Mouse (Mus musculus) thymus, postnatal 10 days (tissue): Measurements from ENCODE around the gene Ncoa7.
"Not testable (repeated sequence)": the region's sequence is repeated elsewhere in the genome, so short reads cannot be mapped to it uniquely, and the experiment has no call there.

Experiments
- DNase-seq, 2 experiments: peaks; one replicate each; pipeline ENCODE4 v3.0.0; 2021; ENCODE audit warnings: low spot score in 2 of 2

Gene Ncoa7

GRCm38 (mm10) chr10:30674825-30675224 lies 128.3 kb downstream of the Ncoa7 start:
- no peak for DNase-seq

- no peak for DNase-seq
Measured at GRCm38 (mm10) chr10:30666580-30666979, 136.5 kb downstream of the Ncoa7 start.

- DNase-seq: no peak
Measured at GRCm38 (mm10) chr10:30660564-30661328, 142.4 kb downstream of the Ncoa7 start.

- DNase-seq: peak in 1 of 2 experiments; percentile 16
Measured at GRCm38 (mm10) chr10:30655655-30656054, 147.5 kb downstream of the Ncoa7 start.

DNA sequence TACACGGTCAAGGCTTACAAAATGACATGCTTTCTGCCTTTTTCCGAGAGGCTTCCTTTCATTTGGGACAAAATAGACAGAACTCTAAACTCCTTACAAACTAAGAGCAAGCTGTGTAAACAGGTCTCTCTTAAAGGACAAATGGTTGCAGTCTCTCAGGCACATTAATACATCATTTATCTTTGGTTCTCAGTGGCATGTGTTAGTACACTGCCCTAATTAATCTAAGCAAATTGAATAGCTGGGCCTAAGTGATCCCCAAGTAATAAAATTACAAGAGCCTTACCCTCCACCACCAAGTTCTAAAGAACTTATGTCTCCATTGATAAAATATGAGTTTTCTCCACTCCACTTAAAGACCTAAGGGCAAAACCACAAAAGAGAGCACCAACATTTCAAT lies 155.4 kb downstream of the Ncoa7 start:
- DNase-seq: no peak

- DNase-seq: no peak
Measured at GRCm38 (mm10) chr10:30638216-30638615, 164.9 kb downstream of the Ncoa7 start.

GRCm38 (mm10) chr10:30636474-30637154 lies 166.5 kb downstream of the Ncoa7 start:
- not testable (repeated sequence) for DNase-seq

GRCm38 (mm10) chr10:30632718-30633117 lies 170.4 kb downstream of the Ncoa7 start:
- DNase-seq: no peak

GRCm38 (mm10) chr10:30629977-30630376 lies 173.1 kb downstream of the Ncoa7 start:
- DNase-seq: no peak

GRCm38 (mm10) chr10:30629513-30629912 lies 173.6 kb downstream of the Ncoa7 start, which contains the start of gene Hint3:
TSS of gene Hint3 (minus strand) at chr10:30629632.
- no peak for DNase-seq

DNA sequence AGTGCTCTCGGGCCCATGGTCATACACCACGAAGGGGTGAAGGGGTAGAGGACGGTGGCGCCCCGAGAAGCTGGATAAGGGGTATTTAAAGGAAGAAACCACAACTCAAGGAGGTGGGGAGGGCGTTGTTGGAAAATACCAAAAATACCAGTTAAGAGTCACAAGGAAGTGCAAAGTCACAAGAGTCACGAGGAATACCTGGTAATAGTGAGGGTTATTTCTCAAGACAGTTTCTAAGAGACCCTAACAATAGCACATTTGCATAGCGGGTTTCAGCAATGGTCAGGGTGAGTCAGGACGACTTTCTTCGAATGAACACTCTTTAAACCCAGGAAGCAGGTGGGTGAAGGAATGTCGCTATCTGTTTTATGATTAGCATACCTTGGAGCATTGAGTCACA lies 174.7 kb downstream of the Ncoa7 start:
- not testable (repeated sequence) for DNase-seq

DNA sequence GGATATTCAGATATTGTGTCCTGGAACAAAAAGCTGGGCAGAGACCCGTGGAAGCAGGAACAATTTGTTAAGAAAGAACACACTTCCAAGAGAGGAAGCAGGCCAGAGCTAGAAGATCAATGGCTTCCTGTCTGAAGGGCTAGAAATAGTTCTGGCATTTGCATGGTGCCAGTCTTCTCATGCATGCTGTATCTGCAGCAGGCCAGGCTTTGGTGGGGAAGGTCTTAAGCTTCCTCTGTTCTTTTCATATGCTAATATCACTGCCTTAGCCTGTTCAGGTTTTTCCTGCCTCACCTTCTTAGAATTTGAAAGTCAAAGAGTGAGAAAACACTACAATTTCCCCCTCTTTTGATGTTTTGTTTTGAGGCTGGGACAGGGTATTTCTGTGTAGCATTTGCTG lies 175.6 kb downstream of the Ncoa7 start:
- no peak for DNase-seq

- DNase-seq: no peak
Measured at GRCm38 (mm10) chr10:30624161-30625019, 178.7 kb downstream of the Ncoa7 start.

GRCm38 (mm10) chr10:30622928-30623327 lies 180.2 kb downstream of the Ncoa7 start:
- DNase-seq: no peak

DNA sequence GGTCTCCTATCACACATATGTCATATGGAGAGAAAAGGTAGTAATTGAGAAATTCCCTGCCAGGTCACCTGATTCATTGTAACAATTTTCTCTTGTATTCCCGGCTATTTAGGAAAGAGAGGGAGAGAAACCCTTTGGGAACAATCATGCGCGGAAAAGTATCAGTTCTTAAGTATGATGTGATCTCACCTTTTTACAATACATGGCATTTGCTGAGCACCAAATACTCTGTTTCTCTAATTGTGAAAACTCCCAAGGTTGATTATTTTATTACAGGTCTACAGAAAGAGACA lies 184.3 kb downstream of the Ncoa7 start:
- DNase-seq: no peak

- DNase-seq: peak; percentile 97 to 99
Measured at GRCm38 (mm10) chr10:30618091-30618917, 184.8 kb downstream of the Ncoa7 start.

DNA sequence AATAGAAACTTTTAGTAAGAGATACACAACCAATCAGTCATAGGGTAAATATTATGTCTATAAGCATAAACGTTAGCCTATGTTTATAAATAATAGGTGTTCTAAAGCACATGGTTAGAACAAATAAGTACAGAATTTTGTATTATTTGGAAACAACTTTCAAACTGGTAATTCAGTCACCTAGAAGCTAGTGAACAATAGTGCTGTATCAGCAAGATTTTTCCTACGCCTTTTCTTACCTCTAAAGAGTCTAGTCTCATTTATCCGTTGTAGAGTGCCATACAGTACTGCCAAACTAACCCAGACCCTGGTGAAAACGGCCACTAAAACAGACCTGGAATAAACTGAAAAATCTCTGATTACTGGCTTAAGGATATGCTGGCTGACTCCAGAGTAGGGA lies 190.1 kb downstream of the Ncoa7 start:
- DNase-seq: no peak

- DNase-seq: no peak
Measured at GRCm38 (mm10) chr10:30609614-30610013, 193.5 kb downstream of the Ncoa7 start.

DNA sequence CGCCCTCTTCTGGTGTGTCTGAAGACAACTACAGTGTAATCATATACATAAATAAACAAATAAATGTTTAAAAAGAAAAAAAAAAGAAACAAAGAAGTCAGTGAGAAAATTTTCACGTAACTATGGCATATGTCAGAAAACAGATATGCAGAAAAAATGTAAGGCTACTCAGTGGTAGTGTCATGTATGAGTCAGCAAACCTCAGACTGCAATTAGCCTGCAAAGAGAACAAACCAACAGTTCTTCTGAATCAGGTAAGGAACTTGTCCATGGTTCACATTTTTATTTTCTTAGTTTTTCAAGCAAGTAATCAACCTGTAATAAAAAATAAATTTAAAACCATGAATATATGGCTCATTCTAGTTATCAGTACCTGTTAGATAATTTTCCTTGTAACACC lies 195.0 kb downstream of the Ncoa7 start:
- no peak for DNase-seq

- DNase-seq: peak; percentile 78 to 79
Measured at GRCm38 (mm10) chr10:30600542-30600966, 202.6 kb downstream of the Ncoa7 start, which contains the start of gene Trmt11. TSS of gene Trmt11 (minus strand) at chr10:30600749.

DNA sequence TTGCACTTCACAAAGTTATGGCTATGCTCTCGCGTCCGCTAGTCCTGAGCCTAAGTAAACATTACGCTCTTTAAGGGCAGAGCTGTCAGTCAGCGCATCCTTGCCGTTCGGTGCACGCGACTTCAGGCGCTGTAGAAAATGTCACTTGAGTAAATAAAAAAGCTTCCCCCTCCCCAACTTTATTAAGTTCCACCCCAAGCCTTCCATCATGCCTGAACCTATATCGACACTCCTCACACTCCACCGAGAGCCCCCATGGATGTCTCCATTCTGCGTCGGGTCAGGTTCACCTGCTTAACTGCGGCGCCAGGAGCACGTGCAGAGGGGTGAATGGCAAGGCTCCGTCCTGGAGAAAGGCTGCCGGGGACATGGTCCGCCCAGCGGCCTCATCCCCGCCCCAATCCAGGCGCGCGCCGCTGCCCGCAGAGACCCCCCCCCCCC lies 203.0 kb downstream of the Ncoa7 start:
- peak in 1 of 2 experiments; percentile 9 for DNase-seq
